Mouse (Mus musculus): ENCODE results near the gene Mum1. TPM values are rescaled to one million over a fixed set of nuclear protein-coding genes. Genes with fewer than 3 reads are reported as not detected.
"Not testable (repeated sequence)": the region's sequence is repeated elsewhere in the genome, so short reads cannot be mapped to it uniquely, and the experiment has no call there.

Mum1 gene
- total RNA-seq, 2 experiments from 2014 or later: 43.5 to 45.3 TPM

DNA sequence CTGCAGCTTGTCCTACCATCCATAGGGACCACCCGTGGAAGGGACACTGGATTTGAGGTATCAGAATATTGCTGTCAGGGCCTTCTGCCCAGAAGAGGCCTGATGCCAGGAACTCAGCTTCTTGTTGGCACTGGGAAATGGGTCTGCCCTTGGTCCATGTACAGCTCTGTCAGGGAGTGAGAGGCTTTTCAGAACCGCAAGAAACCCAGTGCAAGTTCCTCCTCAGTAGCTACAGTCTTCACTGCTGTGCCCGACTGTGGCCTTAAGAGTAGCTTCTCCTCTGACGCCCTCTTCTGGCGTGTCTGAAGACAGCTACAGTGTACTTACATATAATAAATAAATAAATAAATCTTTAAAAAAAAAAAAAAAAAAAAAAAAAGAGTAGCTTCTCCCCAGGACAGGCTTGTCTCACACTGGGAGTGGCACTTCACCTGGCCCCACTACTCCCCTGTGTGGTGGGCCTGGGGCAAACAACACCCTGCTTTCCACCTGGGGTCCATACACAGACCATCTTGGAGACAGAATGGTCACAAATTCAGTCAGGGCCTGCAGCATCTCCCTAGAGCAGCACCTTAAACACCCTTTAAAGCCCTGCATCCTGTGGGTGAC is 18.7 kb downstream of the Mum1 start:
- intact Hi-C loops (cut with DNase I): loop anchor here (1.0 to 10.0 kb wide), 2 partner anchors 66 to 260 kb away; partner anchors contain the start of genes Cnn2, Efna2 and Tmem259
- peak in 1 of 2 experiments; percentile 70 for DNase-seq (ENCODE audit: extremely low spot score in 1 of 2, low spot score in 2 of 2)

DNA sequence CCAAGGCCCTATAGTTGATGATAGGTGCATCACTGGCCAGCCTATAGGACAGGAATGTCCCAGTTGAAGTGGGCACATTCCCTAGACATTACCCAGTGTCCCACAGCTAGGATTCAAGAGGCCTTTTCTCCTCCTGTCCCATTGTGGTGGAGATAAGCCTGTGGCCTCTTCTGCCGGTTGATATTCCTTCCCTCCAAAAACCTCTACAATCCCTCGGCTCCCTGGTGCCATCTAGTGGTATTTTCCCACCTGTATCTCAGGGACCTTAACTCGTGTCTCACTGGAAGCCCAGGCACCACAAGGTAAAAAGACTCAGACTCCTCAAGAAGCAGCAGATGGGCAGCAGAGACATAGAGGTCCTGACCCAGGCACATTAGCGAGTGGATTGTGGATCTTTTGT is 19.4 kb downstream of the Mum1 start:
- peak; percentile 79 to 82 for DNase-seq (ENCODE audit: extremely low spot score in 1 of 2, low spot score in 2 of 2)
- intact Hi-C loops (cut with DNase I): loop anchor here (1.0 to 10.0 kb wide), 2 partner anchors 66 to 261 kb away; partner anchors contain the start of genes Cnn2, Efna2 and Tmem259

DNA sequence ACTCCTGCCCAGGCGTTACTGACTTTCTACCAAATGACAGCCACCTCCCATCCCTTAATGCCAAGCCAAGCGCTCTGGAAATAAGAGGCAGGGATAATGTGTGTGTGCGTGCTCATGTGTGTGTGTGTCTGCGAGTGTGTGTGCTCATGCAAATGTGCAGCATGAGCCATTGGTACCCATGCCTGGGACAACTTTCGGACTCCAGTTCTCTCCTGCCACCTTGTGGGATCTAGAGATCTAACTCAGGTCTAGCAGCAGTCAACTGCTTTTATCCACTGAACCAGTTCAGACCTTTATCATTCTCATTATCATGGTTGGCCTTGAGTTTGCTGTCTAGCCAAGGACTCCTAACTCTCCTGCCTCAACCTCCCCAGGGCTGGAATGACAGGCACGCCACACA is 21.6 kb downstream of the Mum1 start:
- DNase-seq (ENCODE audit: extremely low spot score in 1 of 2, low spot score in 2 of 2): no peak
- intact Hi-C loops (cut with DNase I): loop anchor here (2.0 to 10.0 kb wide), 2 partner anchors 73 to 263 kb away; partner anchors contain the start of genes Cnn2 and Tmem259

DNA sequence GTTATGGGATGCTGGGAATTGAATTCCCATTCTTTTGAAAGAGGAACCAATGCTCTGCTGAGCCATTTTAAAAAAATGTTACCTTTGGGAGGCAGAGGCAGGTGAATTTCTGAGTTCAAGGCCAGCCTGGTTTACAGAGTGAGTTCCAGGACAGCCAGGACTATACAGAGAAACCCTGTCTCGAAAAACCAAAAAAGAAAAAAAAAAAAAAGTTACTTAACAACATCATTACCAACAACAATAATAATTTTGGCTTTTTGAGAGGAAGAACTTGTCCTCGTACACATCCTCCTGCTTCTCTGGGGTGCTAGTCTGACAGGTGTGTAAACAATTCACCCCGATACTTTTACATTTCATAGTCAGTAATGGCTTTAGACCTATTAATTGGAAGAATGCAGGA is 22.2 kb downstream of the Mum1 start:
- DNase-seq (ENCODE audit: extremely low spot score in 1 of 2, low spot score in 2 of 2): not testable (repeated sequence)
- intact Hi-C loops (cut with DNase I): loop anchor here (2.0 to 10.0 kb wide), 2 partner anchors 74 to 264 kb away; partner anchors contain the start of genes Cnn2 and Tmem259

DNA sequence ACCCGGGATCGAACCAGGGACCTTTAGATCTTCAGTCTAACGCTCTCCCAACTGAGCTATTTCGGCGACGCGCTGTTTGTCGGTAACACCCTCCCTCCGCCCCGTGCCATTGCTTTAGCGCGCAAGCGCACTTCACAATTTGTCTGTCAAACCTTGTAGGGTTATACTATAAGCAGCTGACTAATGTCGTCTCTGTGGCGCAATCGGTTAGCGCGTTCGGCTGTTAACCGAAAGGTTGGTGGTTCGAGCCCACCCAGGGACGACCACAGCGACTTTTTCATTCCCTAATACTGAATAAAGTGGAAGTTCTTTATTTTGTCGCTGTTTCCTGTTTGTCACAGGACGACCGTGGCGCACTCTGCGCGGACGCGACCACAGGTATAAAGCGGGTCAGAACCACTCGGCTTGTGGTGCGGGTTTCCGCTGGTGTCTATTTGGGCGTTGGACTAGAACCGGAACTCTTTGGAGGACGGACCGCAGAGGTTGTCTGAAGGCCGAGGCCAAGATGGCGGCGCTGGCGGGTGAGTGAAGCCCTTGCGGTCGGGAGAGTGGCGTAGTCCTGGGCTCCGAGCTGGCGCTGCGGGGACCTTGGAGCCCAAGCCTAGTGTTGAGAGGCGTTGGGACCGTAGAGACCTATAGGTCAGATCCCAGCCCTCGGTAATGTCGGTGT is 22.9 kb downstream of the Mum1 start, which contains the start of gene Ndufs7:
Gene Ndufs7, plus strand, starts transcription at position 151 of the 670 bp plus-strand sequence.
- DNase-seq (ENCODE audit: extremely low spot score in 1 of 2, low spot score in 2 of 2): peak; percentile 93
- intact Hi-C loops (cut with DNase I): loop anchor here (2.0 to 10.0 kb wide), 2 partner anchors 74 to 264 kb away; partner anchors contain the start of genes Cnn2 and Tmem259

DNA sequence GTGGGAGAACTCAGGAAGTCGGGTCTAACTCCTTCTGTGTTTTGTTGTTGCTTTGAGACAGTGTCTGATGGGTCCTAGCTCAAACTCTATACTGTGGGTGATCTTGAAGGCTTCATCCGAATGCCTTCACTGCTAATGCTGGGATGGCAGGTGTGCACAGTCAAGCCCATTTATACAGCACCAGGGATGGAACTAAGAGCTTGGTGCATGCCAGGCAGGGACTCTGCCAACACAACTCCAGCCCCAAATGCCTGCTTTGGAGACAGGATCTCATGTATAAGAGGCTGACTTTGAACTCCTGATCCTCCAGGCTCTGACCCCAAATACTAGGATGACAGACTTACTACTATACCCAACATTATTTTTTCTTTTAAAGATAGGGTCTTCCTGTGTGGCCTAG is 23.8 kb downstream of the Mum1 start:
- no peak for DNase-seq (ENCODE audit: extremely low spot score in 1 of 2, low spot score in 2 of 2)
- intact Hi-C loops (cut with DNase I): no loop called here

DNA sequence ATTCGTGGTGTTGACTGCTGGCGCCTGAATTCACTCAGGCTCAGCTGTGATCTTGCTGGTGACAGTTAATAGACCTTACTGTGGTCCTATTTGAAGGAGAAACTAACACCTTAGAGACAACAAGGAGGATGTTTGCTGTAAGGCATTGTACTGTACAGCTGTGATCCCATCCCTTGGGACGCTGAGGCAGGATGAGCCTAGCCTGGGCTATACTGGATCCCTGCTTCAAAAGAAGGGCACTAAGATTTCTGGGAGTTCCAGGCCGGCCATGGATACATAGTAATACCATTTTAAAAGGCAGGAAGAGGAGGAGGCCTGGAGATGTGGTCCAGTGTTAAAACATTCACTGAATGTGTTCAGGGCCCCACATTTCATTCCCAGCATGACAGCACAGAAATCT is 24.3 kb downstream of the Mum1 start:
- no peak for DNase-seq (ENCODE audit: extremely low spot score in 1 of 2, low spot score in 2 of 2)
- intact Hi-C loops (cut with DNase I): no loop called here

DNA sequence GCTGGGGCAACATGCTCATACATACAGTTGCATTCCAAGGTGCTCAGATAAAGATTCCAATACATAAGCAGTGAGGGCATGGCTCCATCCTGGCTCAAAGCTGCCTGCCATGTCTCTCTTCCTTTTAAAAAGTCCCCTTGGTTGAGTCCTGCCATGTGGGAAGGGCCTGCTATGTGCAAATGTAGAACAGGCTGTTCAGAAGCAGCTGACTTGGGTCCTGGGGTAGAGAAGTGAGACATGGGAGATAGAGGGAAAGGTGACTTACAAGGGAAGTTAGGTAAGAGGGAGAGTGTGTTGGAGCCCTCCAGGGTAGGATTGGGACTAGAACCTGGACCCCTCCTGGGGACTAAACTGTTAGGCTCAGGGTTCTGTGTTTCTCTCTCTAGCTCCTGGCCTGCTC is 25.8 kb downstream of the Mum1 start:
- DNase-seq (ENCODE audit: extremely low spot score in 1 of 2, low spot score in 2 of 2): no peak
- intact Hi-C loops (cut with DNase I): no loop called here

DNA sequence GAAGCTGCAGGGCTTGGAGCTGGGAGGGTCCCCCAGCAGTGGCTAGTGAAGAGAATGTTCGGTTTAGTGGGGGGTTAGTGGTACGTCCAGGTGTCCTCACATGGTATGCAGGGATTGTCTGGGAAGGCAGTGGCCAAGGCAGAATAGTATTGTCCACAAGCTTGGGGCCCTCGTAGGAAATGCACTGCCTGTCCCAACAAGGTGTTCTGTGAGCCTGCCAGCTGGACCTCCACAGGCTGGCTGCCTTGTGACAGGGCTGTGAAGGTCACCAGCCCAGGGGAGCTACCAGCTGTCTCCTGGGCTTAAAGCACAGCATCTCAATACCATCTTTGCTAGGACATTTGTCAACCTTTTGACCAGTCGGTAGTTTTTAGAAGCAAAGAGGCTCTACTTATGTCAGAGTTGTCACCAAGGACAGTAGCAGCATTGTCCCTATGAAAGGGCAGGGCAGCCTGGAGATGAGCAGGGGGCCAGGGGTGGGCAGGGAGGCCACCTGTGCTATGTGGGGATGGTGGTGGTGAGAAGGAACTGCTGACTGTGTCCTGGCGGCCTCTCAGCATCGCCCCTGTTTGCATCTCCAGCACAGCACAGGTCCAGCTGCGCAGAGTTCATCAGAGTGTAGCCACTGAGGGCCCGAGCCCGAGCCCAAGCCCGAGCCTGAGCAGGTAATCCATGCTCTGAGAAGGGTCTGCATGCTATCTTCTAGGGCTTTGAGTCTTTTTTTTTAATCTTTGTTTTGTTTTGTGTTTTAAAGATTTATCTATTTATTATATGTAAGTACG is 26.4 kb downstream of the Mum1 start:
- intact Hi-C loops (cut with DNase I): no loop called here
- no peak for DNase-seq (ENCODE audit: extremely low spot score in 1 of 2, low spot score in 2 of 2)

DNA sequence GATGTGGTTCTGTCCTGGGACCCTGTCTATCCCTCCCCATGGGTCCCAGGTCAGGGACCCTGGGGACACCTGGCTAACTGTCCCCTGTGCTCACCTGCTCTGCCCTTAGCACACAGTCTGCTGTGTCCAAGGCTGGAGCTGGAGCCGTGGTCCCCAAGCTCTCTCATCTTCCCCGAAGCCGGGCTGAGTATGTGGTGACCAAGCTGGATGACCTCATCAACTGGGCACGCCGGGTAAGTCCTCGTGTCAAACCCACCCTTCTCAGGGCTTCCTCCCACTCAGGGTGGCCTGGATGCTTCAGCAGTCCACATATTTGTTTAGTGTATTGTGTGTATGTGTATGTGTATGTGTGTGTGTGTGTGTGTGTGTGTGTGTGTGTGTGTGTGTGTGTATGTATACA is 27.3 kb downstream of the Mum1 start:
- intact Hi-C loops (cut with DNase I): no loop called here
- no peak for DNase-seq (ENCODE audit: extremely low spot score in 1 of 2, low spot score in 2 of 2)

DNA sequence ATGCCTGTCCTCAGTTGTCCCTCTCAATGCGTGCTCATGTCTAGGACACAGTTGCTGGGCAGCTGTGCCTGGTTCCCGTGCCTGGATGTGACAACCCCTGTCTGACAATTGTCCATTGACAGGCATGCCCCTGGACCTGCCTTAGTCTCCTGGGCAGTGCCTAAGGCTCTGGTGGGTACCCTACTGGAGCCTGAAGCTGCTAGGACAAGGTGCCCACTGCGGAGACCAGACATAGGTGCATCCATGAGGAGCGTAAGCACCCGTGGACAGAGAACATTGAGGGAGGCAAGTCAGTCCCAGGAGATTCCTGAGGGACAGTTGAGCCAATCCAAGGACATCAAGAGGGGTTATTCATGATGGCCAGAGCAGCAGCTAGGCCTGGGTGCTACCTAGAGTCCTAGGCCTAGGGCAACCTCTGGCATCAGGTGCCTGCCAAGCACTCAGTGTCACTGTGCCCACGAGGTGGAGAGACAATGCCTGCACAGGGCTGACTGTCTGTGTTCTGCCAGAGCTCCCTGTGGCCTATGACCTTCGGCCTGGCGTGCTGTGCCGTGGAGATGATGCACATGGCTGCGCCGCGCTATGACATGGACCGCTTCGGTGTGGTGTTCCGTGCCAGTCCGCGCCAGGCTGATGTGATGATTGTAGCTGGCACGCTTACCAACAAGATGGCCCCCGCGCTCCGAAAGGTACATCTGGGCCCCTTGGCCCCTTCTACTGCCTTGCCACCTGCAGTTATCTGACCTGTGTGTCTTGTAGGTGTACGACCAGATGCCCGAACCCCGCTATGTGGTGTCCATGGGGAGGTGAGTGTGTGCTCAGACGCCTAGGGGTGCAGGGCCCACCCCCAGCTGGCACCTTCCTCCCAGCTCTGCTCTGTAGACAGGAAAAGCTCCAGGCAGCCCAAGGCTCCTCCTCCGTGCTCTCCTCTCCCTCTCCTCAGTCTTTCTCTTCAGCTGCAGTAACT is 28.4 kb downstream of the Mum1 start:
- intact Hi-C loops (cut with DNase I): no loop called here
- DNase-seq (ENCODE audit: extremely low spot score in 1 of 2, low spot score in 2 of 2): no peak

DNA sequence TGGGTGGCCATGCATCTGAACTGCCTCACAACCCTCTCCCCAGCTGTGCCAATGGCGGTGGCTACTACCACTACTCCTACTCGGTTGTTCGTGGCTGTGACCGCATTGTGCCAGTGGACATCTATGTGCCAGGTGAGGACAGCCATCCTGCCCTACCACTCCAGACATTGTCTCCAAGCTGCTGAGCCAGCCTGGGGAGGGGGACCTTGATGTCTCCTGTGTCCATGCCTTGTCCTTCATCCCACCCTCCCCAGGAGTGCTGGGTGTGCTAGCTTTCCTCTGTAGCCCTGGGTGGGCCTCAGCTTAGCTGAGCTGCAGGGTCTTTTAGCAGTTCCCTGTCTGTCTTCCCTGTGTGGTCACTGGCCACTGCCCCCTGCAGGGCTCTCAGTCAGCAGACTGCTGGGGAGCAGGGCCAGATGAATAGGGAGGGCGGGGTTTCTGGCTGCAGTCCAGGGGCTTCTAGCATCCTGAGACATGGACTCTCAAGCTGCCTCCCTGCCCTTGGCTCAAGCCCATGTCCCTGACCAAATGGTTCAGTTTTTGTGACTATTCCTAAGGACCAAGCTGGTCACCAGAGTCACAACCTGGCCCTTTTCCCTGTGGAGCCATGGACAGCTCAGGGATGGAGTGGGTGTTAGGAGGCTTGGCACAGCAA is 29.8 kb downstream of the Mum1 start:
- intact Hi-C loops (cut with DNase I): no loop called here
- DNase-seq (ENCODE audit: extremely low spot score in 1 of 2, low spot score in 2 of 2): peak in 1 of 2 experiments; percentile 76

DNA sequence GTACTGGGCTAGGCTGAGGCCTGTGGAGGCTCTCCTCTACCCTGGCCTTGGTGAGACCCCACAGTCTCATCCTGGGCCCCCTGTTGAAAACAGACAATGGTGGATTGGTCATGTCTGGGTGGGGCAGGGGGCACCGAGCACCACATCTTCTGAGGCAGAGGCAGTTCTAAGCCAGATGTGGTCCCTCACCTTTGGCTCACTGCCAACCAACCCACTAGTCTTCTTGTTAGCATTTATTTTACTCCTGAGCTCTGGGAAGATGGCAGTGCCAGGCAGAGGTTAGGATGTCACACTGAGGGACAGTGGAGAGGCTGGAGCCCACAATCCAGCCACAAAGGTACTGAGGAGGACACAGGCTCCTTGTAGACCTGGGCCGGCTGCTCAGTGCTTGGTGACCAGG is 31.7 kb downstream of the Mum1 start:
- no peak for DNase-seq (ENCODE audit: extremely low spot score in 1 of 2, low spot score in 2 of 2)
- intact Hi-C loops (cut with DNase I): no loop called here

DNA sequence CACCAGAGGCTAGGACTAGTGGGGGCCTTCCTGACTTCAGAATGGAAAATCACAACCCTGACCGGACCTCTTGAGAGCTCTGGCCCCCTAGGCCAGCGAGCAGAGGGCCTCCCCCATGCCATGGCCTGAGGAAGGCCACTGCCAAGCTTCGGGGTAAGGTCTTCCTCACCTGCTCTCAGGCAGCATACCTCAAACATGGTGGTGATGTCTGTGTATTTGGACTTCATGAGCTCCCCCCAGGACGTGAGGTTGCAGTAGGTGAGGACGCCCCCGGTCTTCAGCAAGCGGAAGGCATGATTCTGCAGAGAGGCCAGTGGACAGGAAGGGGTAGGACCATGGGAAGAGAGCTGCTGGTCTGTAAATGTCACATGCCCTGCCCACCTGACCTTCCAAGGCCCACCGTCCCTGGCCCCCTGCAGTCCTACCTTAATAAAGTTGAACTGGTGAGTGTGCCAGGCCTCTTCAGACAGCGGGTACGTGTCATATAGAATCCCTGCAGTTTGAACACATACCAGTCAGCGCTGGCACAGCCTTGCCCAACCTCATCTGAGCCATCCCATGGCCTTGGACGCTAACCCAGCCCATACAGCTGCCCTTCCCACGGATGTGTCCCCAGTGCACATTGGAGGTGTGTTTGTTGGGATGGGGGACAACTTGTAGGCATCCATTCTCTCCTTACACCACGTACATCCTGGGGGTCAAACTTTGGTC is 32.7 kb downstream of the Mum1 start:
- no peak for DNase-seq (ENCODE audit: extremely low spot score in 1 of 2, low spot score in 2 of 2)

DNA sequence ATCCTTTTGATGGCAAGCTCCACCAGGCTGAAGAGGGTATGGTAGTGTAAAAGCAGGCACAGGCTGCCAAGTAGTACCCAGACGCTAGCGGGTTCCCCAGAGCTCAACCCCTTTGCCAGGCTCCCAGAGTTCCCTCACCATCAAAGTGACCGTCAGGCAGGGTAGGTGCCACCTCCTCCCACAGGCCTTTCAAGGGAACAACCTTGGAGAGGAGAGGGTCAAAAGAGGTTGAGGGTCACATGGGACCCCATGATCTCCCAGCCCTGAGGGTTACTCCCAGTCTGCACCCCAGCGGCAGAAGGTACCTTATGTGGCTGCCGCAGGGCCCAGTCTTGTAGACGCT is 33.2 kb downstream of the Mum1 start:
- intact Hi-C loops (cut with DNase I): no loop called here
- no peak for DNase-seq (ENCODE audit: extremely low spot score in 1 of 2, low spot score in 2 of 2)

More for the DNA sequence above, 32.7 kb downstream of the Mum1 start:
- intact Hi-C loops (cut with DNase I): no loop called here

DNA sequence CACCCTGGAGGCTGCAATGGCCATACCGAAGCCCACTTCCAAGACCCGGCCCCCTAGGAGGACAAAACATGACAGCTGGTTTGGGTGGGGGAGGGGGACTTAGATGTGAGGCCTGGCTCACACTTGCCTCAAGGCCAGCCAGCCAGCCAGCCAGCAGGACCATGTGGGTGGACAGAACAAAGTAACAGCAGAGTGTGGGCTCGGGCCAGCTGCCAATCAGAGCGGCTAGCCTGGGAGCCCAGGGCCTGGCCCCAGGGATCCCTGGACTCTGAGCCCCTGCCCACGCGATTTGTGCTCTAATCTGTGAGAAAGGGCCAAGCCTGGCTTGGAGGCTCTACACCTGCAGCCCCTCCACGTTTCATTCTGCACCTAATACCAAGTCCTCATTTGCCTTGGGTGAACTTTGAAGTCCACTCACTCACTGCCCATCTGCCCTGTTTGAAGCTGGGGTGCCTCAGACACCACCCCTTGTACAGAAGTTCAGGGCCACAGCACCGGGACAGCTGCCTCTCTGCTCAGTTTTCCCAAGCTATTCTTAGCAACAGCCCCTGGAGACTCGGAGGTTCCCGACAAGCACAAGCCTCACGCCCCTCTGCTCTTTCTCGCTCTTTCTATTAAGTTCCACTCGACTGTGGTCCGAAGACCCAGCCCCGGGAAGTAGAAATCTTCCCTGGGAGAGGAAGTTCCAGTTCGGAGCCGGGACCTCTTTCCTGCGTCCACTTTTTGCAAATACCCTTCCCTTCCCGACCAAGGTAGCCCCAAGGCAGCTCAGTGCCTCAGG is 33.8 kb downstream of the Mum1 start:
- peak; percentile 59 to 86 for DNase-seq (ENCODE audit: extremely low spot score in 1 of 2, low spot score in 2 of 2)

More for the DNA sequence above, 33.8 kb downstream of the Mum1 start:
- intact Hi-C loops (cut with DNase I): no loop called here

Measured in left cerebral cortex, postnatal 10 days (tissue).